Mouse (Mus musculus): ENCODE data around the gene App.

DNA sequence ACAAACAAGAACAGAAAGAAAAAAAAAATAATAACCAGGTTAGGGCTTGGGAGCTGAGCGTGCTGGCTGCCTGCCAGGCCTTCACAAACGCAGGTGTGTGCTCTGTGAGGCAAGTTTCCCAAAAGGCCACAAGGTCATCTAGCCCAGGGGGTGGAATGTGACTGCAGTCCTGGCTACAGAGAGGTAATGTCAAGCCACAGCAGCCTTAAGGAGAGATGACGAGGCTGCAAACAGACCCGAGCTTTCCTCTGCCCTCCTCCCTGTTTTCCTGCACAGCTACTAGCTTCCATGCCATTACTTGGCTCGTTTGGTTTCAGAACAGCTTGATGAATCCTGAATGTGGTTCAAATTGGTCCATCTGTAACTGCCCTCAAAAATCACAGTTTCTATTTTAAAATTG lies 4.7 kb downstream of the App start:
- no peak for TF ChIP-seq GATA1 (IDR thresholded peaks at IDR 0.05; ENCODE audit: borderline replicate concordance, low read length)
- no peak for TF ChIP-seq FLI1 (IDR thresholded peaks at IDR 0.05; ENCODE audit: low read length)

Data from megakaryocyte, embryonic 14.5 days (primary cell).